Mouse (Mus musculus) neural tube, embryonic 13.5 days (tissue): ENCODE data around the gene Arfgap1. TPM values are rescaled to one million over a fixed set of nuclear protein-coding genes. Genes with fewer than 3 reads are reported as not detected.
A peak's percentile ranks its signal among the peaks of the same experiment; 100 is the strongest.

ENCODE experiments used
- ATAC-seq: fragments of 200-750 bp; cut with Nextera tagmentation; 2 replicates; pipeline ENCODE4 v1.8.0; 2017; ENCODE audit warnings: low read depth, mild to moderate bottlenecking, moderate TSS enrichment, moderate library complexity
- H3K27ac ChIP-seq: fragments of 300-500 bp; sonication (generic); replicated peaks from 2 replicates; pipeline ENCODE4 v1.5.1; 2015; ENCODE audit warnings: moderate library complexity, mild to moderate bottlenecking, inconsistent platforms
- H3K27me3 ChIP-seq: fragments of 300-500 bp; sonication (generic); 2 replicates; pipeline ENCODE4 v1.6.1; 2015; ENCODE audit warnings: mild to moderate bottlenecking, inconsistent platforms
- H3K36me3 ChIP-seq: fragments of 300-500 bp; sonication (generic); 2 replicates; pipeline ENCODE4 v1.6.1; 2015; ENCODE audit warnings: mild to moderate bottlenecking, inconsistent platforms
- H3K4me1 ChIP-seq: fragments of 300-500 bp; sonication (generic); replicated peaks from 2 replicates; pipeline ENCODE4 v1.6.1; 2015; ENCODE audit warnings: inconsistent platforms
- H3K4me2 ChIP-seq: fragments of 300-500 bp; sonication (generic); 2 replicates; pipeline ENCODE4 v1.6.1; 2015; ENCODE audit warnings: inconsistent platforms, mild to moderate bottlenecking, moderate library complexity
- H3K4me3 ChIP-seq: fragments of 300-500 bp; sonication (generic); 2 replicates; pipeline ENCODE4 v1.5.1; 2015; ENCODE audit warnings: mild to moderate bottlenecking, inconsistent platforms
- H3K9ac ChIP-seq: fragments of 300-500 bp; sonication (generic); 2 replicates; pipeline ENCODE4 v1.6.1; 2015; ENCODE audit warnings: moderate library complexity, mild to moderate bottlenecking, inconsistent platforms
- H3K9me3 ChIP-seq: fragments of 300-500 bp; sonication (generic); 2 replicates; pipeline ENCODE4 v1.6.1; 2016; ENCODE audit warnings: inconsistent platforms
- WGBS: fragments of 180-500 bp; shearing (Covaris S2); methylation state at CpG from one replicate; pipeline ENCODE4 v1.1.7; 2015; 5-methylcytosine and 5-hydroxymethylcytosine counted together
- polyA plus RNA-seq: library from polyadenylated mRNA; unstranded; fragments of >200 nt; fragmentation: Nextera tagmentation; extraction: Ambion mirVana; gene quantifications from 2 replicates; pipeline ENCODE4 v1.2.1, GENCODE M21; 2015

Gene Arfgap1
- polyA plus RNA-seq, result 106 and 108 TPM in 2 replicates

- Histone ChIP-seq H3K27ac (peak within 1 kb of the TSS; percentile 92), H3K4me1 (peaks cover 31% of the 10 kb centered on the region), H3K4me3 (peak within 1 kb of the TSS; percentile 90), H3K36me3 (peaks cover 33% of the 10 kb centered on the region), H3K9me3 (no peaks in the 10 kb centered on the region), H3K4me2 (peak within 1 kb of the TSS; percentile 93), H3K9ac (peak within 1 kb of the TSS; percentile 97), H3K27me3 (no peaks in the 10 kb centered on the region)
- WGBS, result under 1% methylated on average over 57 of the region's 57 CpGs
- peak; percentile 95 for ATAC-seq
Measured at GRCm38 (mm10) chr2:180967010-180967763, at the start of gene Arfgap1. TSS of gene Arfgap1 (plus strand) at chr2:180967225.

- H3K9ac ChIP-seq, result peak overlapping the region; percentile 98
- H3K9me3 ChIP-seq, result no peaks in the 10 kb centered on the region
- H3K4me3 ChIP-seq, result peak overlapping the region; percentile 100
- no peaks in the 10 kb centered on the region; the same call in 1 of the 2 replicates for H3K27me3 ChIP-seq
- H3K27ac ChIP-seq, result peak overlapping the region; percentile 82
- peaks cover 43% of the 10 kb centered on the region for H3K4me1 ChIP-seq
- peak; percentile 66 for ATAC-seq
- peak overlapping the region; percentile 94 for H3K4me2 ChIP-seq
- H3K36me3 ChIP-seq, result peaks cover 36% of the 10 kb centered on the region
- under 1% methylated on average over 61 of the region's 61 CpGs for WGBS
Measured at GRCm38 (mm10) chr2:180919913-180920809, 46.9 kb upstream of the Arfgap1 start.

- peak within 1 kb of the TSS; percentile 82 for H3K27ac ChIP-seq
- H3K9ac ChIP-seq, result peak within 1 kb of the TSS; percentile 98
- H3K4me2 ChIP-seq, result peak within 1 kb of the TSS; percentile 94
- H3K4me1 ChIP-seq, result peaks cover 37% of the 10 kb centered on the region
- H3K4me3 ChIP-seq, result peak within 1 kb of the TSS; percentile 100
- ATAC-seq, result peak; percentile 95
- H3K9me3 ChIP-seq, result no peaks in the 10 kb centered on the region
- under 1% methylated on average over 52 of the region's 56 CpGs for WGBS
- no peaks in the 10 kb centered on the region; the same call in 1 of the 2 replicates for H3K27me3 ChIP-seq
- peaks cover 29% of the 10 kb centered on the region for H3K36me3 ChIP-seq
Measured at GRCm38 (mm10) chr2:180920810-180921400, 46.1 kb upstream of the Arfgap1 start, which contains the start of gene Ythdf1. TSS of gene Ythdf1 (minus strand) at chr2:180920949.

- Histone ChIP-seq H3K36me3 (peaks cover 10% of the 10 kb centered on the region), H3K4me2 (no peak overlapping the region), H3K4me3 (no peak overlapping the region), H3K4me1 (peaks cover 30% of the 10 kb centered on the region), H3K27ac (no peak overlapping the region), H3K27me3 (no peaks in the 10 kb centered on the region; the same call in 1 of the 2 replicates), H3K9ac (no peak overlapping the region), H3K9me3 (no peaks in the 10 kb centered on the region)
- WGBS, result 91% methylated on average over 6 of the region's 6 CpGs
- no peak for ATAC-seq
Measured at GRCm38 (mm10) chr2:180922739-180923138, 44.3 kb upstream of the Arfgap1 start.

- no peak overlapping the region for H3K27ac ChIP-seq
- H3K4me1 ChIP-seq, result peaks cover 5% of the 10 kb centered on the region
- H3K4me2 ChIP-seq, result no peak overlapping the region
- no peaks in the 10 kb centered on the region; the same call in 1 of the 2 replicates for H3K27me3 ChIP-seq
- H3K9ac ChIP-seq, result no peak overlapping the region
- no peaks in the 10 kb centered on the region for H3K9me3 ChIP-seq
- H3K4me3 ChIP-seq, result no peak overlapping the region
- H3K36me3 ChIP-seq, result no peaks in the 10 kb centered on the region
- no peak for ATAC-seq
- WGBS, result 6% methylated on average over 4 of the region's 4 CpGs
Measured at GRCm38 (mm10) chr2:180925176-180925575, 41.8 kb upstream of the Arfgap1 start.

GRCm38 (mm10) chr2:180928723-180929122 lies 38.3 kb upstream of the Arfgap1 start, which contains the start of gene Birc7:
TSS of gene Birc7 (plus strand) at chr2:180929023.
- no peaks in the 10 kb centered on the region; the same call in 1 of the 2 replicates for H3K27me3 ChIP-seq
- H3K9ac ChIP-seq, result 0 out of 2 replicates have a peak within 1 kb of the TSS, but pooled peaks have one; percentile 22
- H3K4me1 ChIP-seq, result peaks cover 8% of the 10 kb centered on the region; the same call in 1 of the 2 replicates
- no peak within 1 kb of the TSS for H3K4me2 ChIP-seq
- 47% methylated on average over 4 of the region's 4 CpGs for WGBS
- peaks cover 21% of the 10 kb centered on the region for H3K36me3 ChIP-seq
- no peak for ATAC-seq
- H3K4me3 ChIP-seq, result no peak within 1 kb of the TSS
- no peak within 1 kb of the TSS for H3K27ac ChIP-seq
- H3K9me3 ChIP-seq, result no peaks in the 10 kb centered on the region

GRCm38 (mm10) chr2:180932418-180932817 lies 34.6 kb upstream of the Arfgap1 start:
- H3K27ac ChIP-seq, result no peak overlapping the region
- H3K4me3 ChIP-seq, result no peak overlapping the region
- ATAC-seq, result no peak
- H3K9ac ChIP-seq, result no peak overlapping the region
- 77% methylated on average over 1 of the region's 1 CpGs for WGBS
- no peaks in the 10 kb centered on the region for H3K9me3 ChIP-seq
- no peak overlapping the region for H3K4me2 ChIP-seq
- H3K4me1 ChIP-seq, result peaks cover 8% of the 10 kb centered on the region; the same call in 1 of the 2 replicates
- peaks cover 48% of the 10 kb centered on the region for H3K36me3 ChIP-seq
- H3K27me3 ChIP-seq, result no peaks in the 10 kb centered on the region

- Histone ChIP-seq H3K4me2 (no peak overlapping the region), H3K9me3 (no peaks in the 10 kb centered on the region), H3K27me3 (no peaks in the 10 kb centered on the region), H3K4me3 (no peak overlapping the region), H3K4me1 (no peaks in the 10 kb centered on the region; the same call in 1 of the 2 replicates), H3K36me3 (peaks cover 59% of the 10 kb centered on the region), H3K9ac (no peak overlapping the region), H3K27ac (no peak overlapping the region)
- ATAC-seq, result no peak
Measured at GRCm38 (mm10) chr2:180940187-180940586, 26.8 kb upstream of the Arfgap1 start.

- H3K36me3 ChIP-seq, result peaks cover 51% of the 10 kb centered on the region
- no peak overlapping the region for H3K4me2 ChIP-seq
- no peak overlapping the region for H3K4me3 ChIP-seq
- H3K4me1 ChIP-seq, result no peaks in the 10 kb centered on the region; the same call in 1 of the 2 replicates
- peak overlapping the region; percentile 64 for H3K27ac ChIP-seq
- H3K9me3 ChIP-seq, result no peaks in the 10 kb centered on the region
- ATAC-seq, result peak; percentile 65; the same call in 1 of the 2 replicates
- H3K27me3 ChIP-seq, result no peaks in the 10 kb centered on the region
- H3K9ac ChIP-seq, result no peak overlapping the region
Measured at GRCm38 (mm10) chr2:180941869-180942268, 25.2 kb upstream of the Arfgap1 start.

- no peak overlapping the region for H3K27ac ChIP-seq
- H3K36me3 ChIP-seq, result 0 out of 2 replicates have a peak, but pooled peaks cover 10% of the 10 kb centered on the region
- no peak for ATAC-seq
- no peaks in the 10 kb centered on the region for H3K9me3 ChIP-seq
- no peaks in the 10 kb centered on the region for H3K27me3 ChIP-seq
- 20% methylated on average over 1 of the region's 1 CpGs for whole genome bisulfite sequencing
- H3K9ac ChIP-seq, result no peak overlapping the region
- H3K4me1 ChIP-seq, result peaks cover 51% of the 10 kb centered on the region
- no peak overlapping the region for H3K4me2 ChIP-seq
- no peak overlapping the region for H3K4me3 ChIP-seq
Measured at GRCm38 (mm10) chr2:180949947-180950346, 17.1 kb upstream of the Arfgap1 start.

GRCm38 (mm10) chr2:180952731-180953171 lies 14.3 kb upstream of the Arfgap1 start:
- peak overlapping the region; percentile 95 for H3K27ac ChIP-seq
- ATAC-seq, result peak; percentile 33

More at GRCm38 (mm10) chr2:180952731-180953171, 14.3 kb upstream of the Arfgap1 start:
- H3K9me3 ChIP-seq, result no peaks in the 10 kb centered on the region
- peak overlapping the region; percentile 80 for H3K4me2 ChIP-seq
- peak overlapping the region; percentile 61 for H3K4me3 ChIP-seq
- peaks cover 59% of the 10 kb centered on the region for H3K4me1 ChIP-seq
- peak overlapping the region; percentile 80 for H3K9ac ChIP-seq
- 0 out of 2 replicates have a peak, but pooled peaks cover 2% of the 10 kb centered on the region for H3K36me3 ChIP-seq
- WGBS, result 3% methylated on average over 9 of the region's 9 CpGs
- no peaks in the 10 kb centered on the region for H3K27me3 ChIP-seq
